Mouse (Mus musculus): ENCODE data around the gene Scyl2. TPM values are rescaled to one million over a fixed set of nuclear protein-coding genes. Genes with fewer than 3 reads are reported as not detected.

The Scyl2 gene
- polyA plus RNA-seq, 1 experiment = 7.2 TPM

DNA sequence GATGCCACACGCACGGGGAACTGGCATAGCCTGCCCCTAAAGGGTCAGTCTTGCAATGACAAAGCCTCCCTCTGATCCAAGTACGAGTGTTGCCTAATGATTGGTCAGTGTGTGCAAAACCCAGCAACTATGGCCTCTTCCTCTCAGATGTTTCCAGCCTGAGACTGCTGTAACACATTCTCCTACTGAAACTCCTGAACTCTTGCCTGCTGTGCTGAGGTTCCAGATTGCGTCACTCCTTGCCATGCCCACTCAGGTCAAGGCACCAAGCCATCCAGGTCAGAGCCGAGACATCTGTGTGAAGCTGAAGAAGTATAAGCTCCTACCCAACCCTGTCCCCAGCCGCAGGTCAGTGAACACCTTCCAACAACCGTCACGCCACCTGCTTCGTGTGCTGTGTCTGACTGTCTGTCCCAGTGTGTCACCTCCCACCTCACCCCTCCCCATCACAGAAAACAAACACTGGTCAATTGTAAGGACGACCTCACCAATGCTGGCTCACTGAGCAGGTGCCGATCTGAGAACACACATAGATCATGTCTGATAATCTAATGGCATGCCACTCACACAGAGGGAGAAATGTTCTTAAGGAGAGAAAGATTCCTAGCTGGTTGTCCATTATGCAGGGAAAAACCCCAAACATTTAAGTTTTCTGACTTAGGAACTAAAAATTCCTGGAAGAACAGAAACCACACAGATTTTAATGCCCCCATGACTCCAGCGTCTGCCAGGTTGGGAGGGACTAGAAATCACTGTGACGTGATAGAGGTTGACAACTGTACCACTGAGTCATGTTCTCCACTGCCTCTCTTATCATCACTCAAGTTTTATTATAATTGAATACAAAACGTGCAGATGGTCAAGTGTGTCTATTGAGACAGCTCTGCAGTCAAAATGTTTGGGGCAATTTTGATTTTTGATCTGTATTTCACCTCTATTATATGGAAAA, 36.4 kb upstream of the Scyl2 start:
- no peak for TF ChIP-seq MYOG (IDR thresholded peaks at IDR 0.05; ENCODE audit: control insufficient read depth in 1 of 3, insufficient read depth in 1 of 3, insufficient read length in 2 of 3, low read depth in 2 of 3)
- no peak for TF ChIP-seq MYOD1 (IDR thresholded peaks at IDR 0.05; ENCODE audit: control insufficient read depth in 1 of 3, insufficient read length in 2 of 3, low read depth in 2 of 3)
- TF ChIP-seq TCF3 (IDR thresholded peaks at IDR 0.05; ENCODE audit: insufficient read length, low read depth) = no peak
- no peak for TF ChIP-seq SRF (IDR thresholded peaks at IDR 0.05; ENCODE audit: control insufficient read depth, insufficient read length, low read depth)
- TF ChIP-seq POLR2A (IDR thresholded peaks at IDR 0.05; ENCODE audit: insufficient read length, low read depth) = no peak
- no peak for TF ChIP-seq USF1 (IDR thresholded peaks at IDR 0.05; ENCODE audit: low read depth)
- TF ChIP-seq CEBPB (IDR thresholded peaks at IDR 0.05; ENCODE audit: insufficient read depth, poor library complexity, severe bottlenecking) = no peak
- TF ChIP-seq POLR2AphosphoS2 (IDR thresholded peaks at IDR 0.05; ENCODE audit: insufficient read length, low read depth) = no peak
- TF ChIP-seq MAX (IDR thresholded peaks at IDR 0.05; ENCODE audit: low read depth) = no peak
- no peak for TF ChIP-seq TCF12 (IDR thresholded peaks at IDR 0.05; ENCODE audit: insufficient read depth, poor library complexity, severe bottlenecking)
- TF ChIP-seq REST (IDR thresholded peaks at IDR 0.05; ENCODE audit: insufficient read depth, insufficient read length) = no peak
- peaks cover 28% of the 10 kb centered on the region for H3K36me3 ChIP-seq (ENCODE audit: control insufficient read depth, insufficient read depth)
- no peak overlapping the region for H3ac ChIP-seq (ENCODE audit: control insufficient read depth, insufficient read length)
- H3K79me2 ChIP-seq (ENCODE audit: control insufficient read depth, insufficient read depth) = no peaks in the 10 kb centered on the region
- no peak overlapping the region for H3K4me3 ChIP-seq
- H3K27me3 ChIP-seq (ENCODE audit: control insufficient read depth, insufficient read depth, insufficient read length) = no peaks in the 10 kb centered on the region
- no peak overlapping the region for H3K4me2 ChIP-seq (ENCODE audit: low read depth)

DNA sequence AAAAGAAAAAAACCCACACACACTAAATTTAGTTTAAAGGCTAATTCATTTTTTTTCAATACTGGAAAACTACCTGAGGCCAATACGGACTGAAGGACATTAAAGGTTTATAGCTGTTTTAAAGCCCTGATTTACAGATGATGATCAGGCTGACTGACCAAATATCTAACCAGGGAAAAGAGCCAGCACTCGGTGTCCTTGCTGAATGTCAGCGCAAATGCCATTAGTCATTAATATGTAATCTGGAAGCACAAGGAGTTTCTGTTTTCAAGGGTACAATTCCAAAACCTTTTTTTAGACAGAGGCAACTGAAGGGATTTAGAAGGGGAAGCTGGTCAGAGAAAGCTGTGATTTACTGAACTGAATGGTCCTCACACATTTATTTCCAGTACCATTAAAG, 34.7 kb upstream of the Scyl2 start:
- Histone ChIP-seq H3K4me3 (no peak overlapping the region), H3K79me2 (ENCODE audit: control insufficient read depth, insufficient read depth) (no peaks in the 10 kb centered on the region), H3K4me2 (ENCODE audit: low read depth) (no peak overlapping the region), H3K36me3 (ENCODE audit: control insufficient read depth, insufficient read depth) (peaks cover 22% of the 10 kb centered on the region), H3ac (ENCODE audit: control insufficient read depth, insufficient read length) (no peak overlapping the region), H3K27me3 (ENCODE audit: control insufficient read depth, insufficient read depth, insufficient read length) (no peaks in the 10 kb centered on the region)
- TF ChIP-seq POLR2AphosphoS2 (IDR thresholded peaks at IDR 0.05; ENCODE audit: insufficient read length, low read depth) = no peak
- TF ChIP-seq TCF12 (IDR thresholded peaks at IDR 0.05; ENCODE audit: insufficient read depth, poor library complexity, severe bottlenecking) = no peak

DNA sequence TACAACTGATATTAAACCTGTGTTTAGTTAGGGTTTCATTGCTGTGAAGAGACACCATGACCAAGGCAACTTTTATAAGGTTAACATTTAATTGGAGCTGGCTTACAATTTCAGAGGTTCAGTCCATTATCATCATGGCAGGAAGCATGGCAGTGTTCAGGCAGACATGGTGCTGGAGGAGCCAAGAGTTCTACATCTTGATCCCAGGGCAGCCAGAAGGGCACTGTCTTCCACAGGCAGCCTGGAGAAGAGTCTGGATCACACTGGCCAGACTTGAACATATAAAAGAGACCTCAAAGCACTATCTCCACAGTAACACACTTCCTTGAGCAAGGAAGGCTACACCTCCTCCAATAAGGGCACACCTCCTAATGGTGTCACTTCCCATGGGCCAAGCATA, 34.2 kb upstream of the Scyl2 start:
- Histone ChIP-seq H3ac (ENCODE audit: control insufficient read depth, insufficient read length) (no peak overlapping the region), H3K79me2 (ENCODE audit: control insufficient read depth, insufficient read depth) (no peaks in the 10 kb centered on the region), H3K36me3 (ENCODE audit: control insufficient read depth, insufficient read depth) (peaks cover 18% of the 10 kb centered on the region), H3K4me3 (no peak overlapping the region), H3K4me2 (ENCODE audit: low read depth) (no peak overlapping the region), H3K27me3 (ENCODE audit: control insufficient read depth, insufficient read depth, insufficient read length) (no peaks in the 10 kb centered on the region)
- no peak for TF ChIP-seq TCF12 (IDR thresholded peaks at IDR 0.05; ENCODE audit: insufficient read depth, poor library complexity, severe bottlenecking)
- no peak for TF ChIP-seq MYOD1 (IDR thresholded peaks at IDR 0.05; ENCODE audit: control insufficient read depth in 1 of 3, insufficient read length in 2 of 3, low read depth in 2 of 3)
- TF ChIP-seq E2F4 (IDR thresholded peaks at IDR 0.05; ENCODE audit: insufficient read depth) = no peak
- TF ChIP-seq REST (IDR thresholded peaks at IDR 0.05; ENCODE audit: insufficient read depth, insufficient read length) = no peak
- TF ChIP-seq MAX (IDR thresholded peaks at IDR 0.05; ENCODE audit: low read depth) = no peak

DNA sequence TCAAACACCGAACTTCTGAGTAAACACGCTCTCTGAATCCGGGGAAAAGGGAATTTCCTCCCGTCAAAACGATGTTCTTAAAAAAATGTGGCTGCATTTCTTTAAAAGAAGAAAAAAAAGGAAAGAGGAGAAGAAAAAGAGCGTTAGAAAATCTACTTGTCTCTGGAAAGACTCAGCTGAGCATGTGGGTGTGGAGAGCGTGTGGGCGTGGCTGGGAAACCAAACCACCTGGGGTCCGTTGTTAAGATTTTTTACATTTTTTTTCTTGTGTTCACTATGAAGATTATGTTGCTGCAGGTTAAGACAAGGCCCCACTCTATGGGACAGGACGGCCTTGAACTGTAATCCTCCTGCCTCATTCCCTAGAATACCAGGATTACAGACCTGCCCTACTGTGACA, 28.8 kb upstream of the Scyl2 start:
- Histone ChIP-seq H3K27me3 (ENCODE audit: control insufficient read depth, insufficient read depth, insufficient read length) (no peaks in the 10 kb centered on the region), H3ac (ENCODE audit: control insufficient read depth, insufficient read length) (no peak overlapping the region), H3K4me2 (ENCODE audit: low read depth) (no peak overlapping the region), H3K36me3 (ENCODE audit: control insufficient read depth, insufficient read depth) (peaks cover 40% of the 10 kb centered on the region), H3K79me2 (ENCODE audit: control insufficient read depth, insufficient read depth) (no peaks in the 10 kb centered on the region), H3K4me3 (no peak overlapping the region)
- TF ChIP-seq TCF3 (IDR thresholded peaks at IDR 0.05; ENCODE audit: insufficient read length, low read depth) (no peak), TCF12 (IDR thresholded peaks at IDR 0.05; ENCODE audit: insufficient read depth, poor library complexity, severe bottlenecking) (no peak), POLR2AphosphoS2 (IDR thresholded peaks at IDR 0.05; ENCODE audit: insufficient read length, low read depth) (no peak), E2F4 (IDR thresholded peaks at IDR 0.05; ENCODE audit: insufficient read depth) (no peak), SRF (IDR thresholded peaks at IDR 0.05; ENCODE audit: control insufficient read depth, insufficient read length, low read depth) (no peak), MYOD1 (IDR thresholded peaks at IDR 0.05; ENCODE audit: control insufficient read depth in 1 of 3, insufficient read length in 2 of 3, low read depth in 2 of 3) (no peak), USF1 (IDR thresholded peaks at IDR 0.05; ENCODE audit: low read depth) (no peak), REST (IDR thresholded peaks at IDR 0.05; ENCODE audit: insufficient read depth, insufficient read length) (no peak), CEBPB (IDR thresholded peaks at IDR 0.05; ENCODE audit: insufficient read depth, poor library complexity, severe bottlenecking) (no peak), MYOG (IDR thresholded peaks at IDR 0.05; ENCODE audit: control insufficient read depth in 1 of 3, insufficient read depth in 1 of 3, insufficient read length in 2 of 3, low read depth in 2 of 3) (no peak), MAX (IDR thresholded peaks at IDR 0.05; ENCODE audit: low read depth) (no peak), POLR2A (IDR thresholded peaks at IDR 0.05; ENCODE audit: insufficient read length, low read depth) (no peak)

DNA sequence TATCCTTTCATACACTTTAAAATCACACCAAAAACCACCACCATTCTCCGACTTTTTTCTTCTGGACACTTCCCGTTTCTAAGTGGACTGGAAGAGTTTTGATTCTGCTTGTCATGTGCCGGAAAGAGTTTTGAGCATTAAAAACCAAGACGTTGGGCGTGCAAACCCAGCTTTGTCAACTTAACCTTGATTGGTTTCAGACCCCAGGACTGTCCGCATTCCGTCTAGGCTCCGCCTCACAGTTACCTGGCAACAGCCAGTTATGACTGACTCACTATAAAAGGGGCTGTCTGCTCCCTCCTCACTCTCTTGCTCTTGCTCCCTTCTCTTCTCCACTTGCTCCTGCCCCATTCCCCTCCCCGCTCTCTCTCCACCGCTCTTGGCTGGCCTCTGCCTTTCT, 22.6 kb upstream of the Scyl2 start:
- H3K4me3 ChIP-seq = no peak overlapping the region
- H3ac ChIP-seq (ENCODE audit: control insufficient read depth, insufficient read length) = no peak overlapping the region
- TF ChIP-seq POLR2AphosphoS2 (IDR thresholded peaks at IDR 0.05; ENCODE audit: insufficient read length, low read depth) (no peak), REST (IDR thresholded peaks at IDR 0.05; ENCODE audit: insufficient read depth, insufficient read length) (no peak), MAX (IDR thresholded peaks at IDR 0.05; ENCODE audit: low read depth) (no peak), MYOG (IDR thresholded peaks at IDR 0.05; ENCODE audit: control insufficient read depth in 1 of 3, insufficient read depth in 1 of 3, insufficient read length in 2 of 3, low read depth in 2 of 3) (no peak), CEBPB (IDR thresholded peaks at IDR 0.05; ENCODE audit: insufficient read depth, poor library complexity, severe bottlenecking) (no peak), TCF12 (IDR thresholded peaks at IDR 0.05; ENCODE audit: insufficient read depth, poor library complexity, severe bottlenecking) (no peak), USF1 (IDR thresholded peaks at IDR 0.05; ENCODE audit: low read depth) (no peak), MYOD1 (IDR thresholded peaks at IDR 0.05; ENCODE audit: control insufficient read depth in 1 of 3, insufficient read length in 2 of 3, low read depth in 2 of 3) (no peak), E2F4 (IDR thresholded peaks at IDR 0.05; ENCODE audit: insufficient read depth) (no peak), POLR2A (IDR thresholded peaks at IDR 0.05; ENCODE audit: insufficient read length, low read depth) (no peak), SRF (IDR thresholded peaks at IDR 0.05; ENCODE audit: control insufficient read depth, insufficient read length, low read depth) (no peak), TCF3 (IDR thresholded peaks at IDR 0.05; ENCODE audit: insufficient read length, low read depth) (no peak)
- H3K36me3 ChIP-seq (ENCODE audit: control insufficient read depth, insufficient read depth) = peaks cover 18% of the 10 kb centered on the region
- H3K27me3 ChIP-seq (ENCODE audit: control insufficient read depth, insufficient read depth, insufficient read length) = no peaks in the 10 kb centered on the region
- no peak overlapping the region for H3K4me2 ChIP-seq (ENCODE audit: low read depth)
- no peaks in the 10 kb centered on the region for H3K79me2 ChIP-seq (ENCODE audit: control insufficient read depth, insufficient read depth)
